9 mouse cellular contexts compared by ENCODE assay signal in genomic region chr6:65862836-65863235, GRCm38 (mm10).
"Had no signal": no experiment of that assay in that cellular context is flagged by ENCODE, and none has a peak within 500 bp of the region (broad histone marks: within the 10 kb centered on the region; RNA-seq: fewer than 3 reads in every experiment).

No protein-coding gene starts in this region.

- H3K36me3 ChIP-seq: limb, embryonic 13.5 days; midbrain, embryonic 12.5 days; neural tube, embryonic 13.5 days had no signal

- H3K9me3 ChIP-seq: limb, embryonic 13.5 days; midbrain, embryonic 12.5 days; neural tube, embryonic 13.5 days had no signal

- H3K4me1 ChIP-seq: neural tube, embryonic 13.5 days had no signal

- H3K27ac ChIP-seq: limb, embryonic 13.5 days; liver, embryonic 14.5 days; midbrain, embryonic 12.5 days; neural tube, embryonic 13.5 days had no signal

- H3K4me3 ChIP-seq: limb, embryonic 13.5 days; midbrain, embryonic 12.5 days; neural tube, embryonic 13.5 days had no signal

- H3K27me3 ChIP-seq: limb, embryonic 13.5 days; midbrain, embryonic 12.5 days; neural tube, embryonic 13.5 days had no signal

- DNase-seq: kidney, postnatal 10 days; left cerebral cortex, postnatal 4 days; lung, adult 18-20 months; right cerebral cortex, postnatal 14 days; thymus, postnatal 36 days had no signal
